Mouse (Mus musculus): Measurements from ENCODE around the gene Map3k7cl. TPM values are rescaled to one million over a fixed set of nuclear protein-coding genes. Genes with fewer than 3 reads are reported as not detected.

The Map3k7cl gene
- polyA plus RNA-seq, 1 experiment from 2014 or later = not detected

- WGBS = 92% methylated on average over 7 of the region's 7 CpGs
- Histone ChIP-seq H3K4me3 (ENCODE audit: low read depth, low read length) (no peak overlapping the region), H3K9ac (ENCODE audit: low read length) (no peak overlapping the region), H3K27ac (ENCODE audit: low read depth, low read length) (no peak overlapping the region), H3K4me1 (ENCODE audit: control insufficient read depth, insufficient read depth, low read length) (no peaks in the 10 kb centered on the region), H3K27me3 (ENCODE audit: control insufficient read depth, insufficient read depth, low read length) (no peaks in the 10 kb centered on the region), H3K9me3 (ENCODE audit: control insufficient read depth, low read length) (no peaks in the 10 kb centered on the region), H3K4me2 (no peak overlapping the region), H3K36me3 (ENCODE audit: control insufficient read depth, insufficient read depth, low read length) (no peaks in the 10 kb centered on the region)
- DNase-seq (ENCODE audit: low spot score, missing footprints) (no peak), ATAC-seq (ENCODE audit: low FRiP score) (no peak)
These were observed 89.1 kb downstream of the Map3k7cl start for GRCm38 (mm10) chr16:87642234-87642633.

DNA sequence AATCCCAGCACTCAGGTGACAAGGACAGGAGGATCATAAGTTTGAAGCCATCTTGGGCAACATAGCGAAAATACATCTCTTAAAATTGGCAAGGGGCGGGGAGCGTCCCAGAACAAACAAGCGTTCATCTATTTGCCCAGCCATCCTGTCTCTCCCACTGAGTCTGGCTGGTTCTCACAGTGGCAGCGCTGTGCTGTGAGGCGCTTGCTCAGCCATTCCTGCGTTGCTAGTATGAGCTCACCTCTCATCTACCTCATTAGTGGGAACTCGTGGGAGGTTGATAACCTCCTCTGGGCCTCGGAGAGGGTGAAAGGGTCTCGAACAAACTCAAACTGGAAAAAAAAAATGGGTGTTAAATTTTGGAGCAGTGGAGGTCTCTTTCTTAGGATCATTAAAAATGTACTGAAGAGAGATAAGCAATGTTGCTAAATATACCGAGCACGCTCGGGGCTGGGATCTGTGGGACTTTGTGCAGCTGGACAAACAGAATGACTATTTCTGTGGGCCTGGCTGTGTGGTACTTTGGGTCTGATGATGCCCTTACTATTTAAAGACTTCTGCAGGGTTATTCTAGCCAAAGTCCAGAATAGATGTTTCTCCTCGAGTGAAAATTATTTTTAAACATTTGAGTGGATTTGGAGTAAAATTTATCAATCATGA lies 91.1 kb downstream of the Map3k7cl start:
- Histone ChIP-seq H3K4me1 (ENCODE audit: control insufficient read depth, insufficient read depth, low read length) (no peaks in the 10 kb centered on the region), H3K9me3 (ENCODE audit: control insufficient read depth, low read length) (no peaks in the 10 kb centered on the region), H3K27ac (ENCODE audit: low read depth, low read length) (no peak overlapping the region), H3K36me3 (ENCODE audit: control insufficient read depth, insufficient read depth, low read length) (no peaks in the 10 kb centered on the region), H3K27me3 (ENCODE audit: control insufficient read depth, insufficient read depth, low read length) (no peaks in the 10 kb centered on the region), H3K4me2 (no peak overlapping the region), H3K4me3 (ENCODE audit: low read depth, low read length) (no peak overlapping the region), H3K9ac (ENCODE audit: low read length) (no peak overlapping the region)
- ATAC-seq (ENCODE audit: low FRiP score) (no peak), DNase-seq (ENCODE audit: low spot score, missing footprints) (no peak)
- WGBS = 85% methylated on average over 14 of the region's 14 CpGs

Other genes with a start within 250 kb of the Map3k7cl start
- gene N6amt1, start 199.1 kb upstream of the Map3k7cl start, polyA plus RNA-seq (2014; fragmentation: Nextera tagmentation; extraction: Ambion mirVana) = 14.7 and 15.3 TPM in 2 replicates
- gene Ltn1, start 120.7 kb upstream of the Map3k7cl start, polyA plus RNA-seq (2014; fragmentation: Nextera tagmentation; extraction: Ambion mirVana) = 29.6 and 29.7 TPM in 2 replicates
- 12.1 and 14.7 TPM in 2 replicates for gene Rwdd2b, start 112.8 kb upstream of the Map3k7cl start, polyA plus RNA-seq (2014; fragmentation: Nextera tagmentation; extraction: Ambion mirVana)
- 43.0 and 50.6 TPM in 2 replicates for gene Usp16, start 98.6 kb upstream of the Map3k7cl start, polyA plus RNA-seq (2014; fragmentation: Nextera tagmentation; extraction: Ambion mirVana)
- 693 and 743 TPM in 2 replicates for gene Cct8, start 57.5 kb upstream of the Map3k7cl start, polyA plus RNA-seq (2014; fragmentation: Nextera tagmentation; extraction: Ambion mirVana)
- gene Bach1, start 145.6 kb downstream of the Map3k7cl start, polyA plus RNA-seq (2014; fragmentation: Nextera tagmentation; extraction: Ambion mirVana) = 19.2 and 19.3 TPM in 2 replicates

All from midbrain, embryonic 11.5 days (tissue).